Mouse (Mus musculus) olfactory bulb, adult 2 months (tissue): ENCODE results near the gene Rps16.

Experiments
- CTCF ChIP-seq: fragments of 200-500 bp; IDR thresholded peaks from 2 replicates; pipeline ENCODE4 v1.5.1; 2012; ENCODE audit warnings: low read depth, mild to moderate bottlenecking, low read length, moderate library complexity; ENCODE audit not compliant: insufficient read depth
- POLR2A ChIP-seq: fragments of 200-500 bp; IDR thresholded peaks from 2 replicates; pipeline ENCODE4 v1.6.1; 2012; ENCODE audit warnings: mild to moderate bottlenecking, low read depth, low read length, moderate library complexity; ENCODE audit not compliant: insufficient read depth

DNA sequence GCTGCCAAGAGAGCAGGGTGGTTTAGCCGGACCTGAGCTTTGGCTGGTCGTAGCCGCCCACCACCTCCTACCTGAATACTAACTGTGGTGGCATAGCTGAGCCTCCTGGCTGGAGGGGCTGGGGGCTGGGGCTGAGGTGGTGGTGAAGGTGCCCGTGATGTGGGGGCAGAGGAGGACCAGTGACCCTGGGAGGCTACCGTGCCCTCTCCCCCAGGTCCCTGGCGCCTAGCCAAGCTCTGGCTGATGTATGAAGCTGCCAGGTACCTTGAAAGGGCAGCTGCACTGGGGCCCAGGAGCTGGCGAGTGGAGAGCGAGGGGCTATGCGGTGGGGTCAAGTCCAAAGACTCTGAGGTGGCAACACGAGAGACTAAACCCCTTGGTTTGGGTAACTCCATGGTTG lies 9.4 kb downstream of the Rps16 start:
- TF ChIP-seq CTCF, result no peak
- TF ChIP-seq POLR2A, result no peak
